Mouse (Mus musculus): ENCODE results near the gene Smurf1.

GRCm38 (mm10) chr5:144828365-144829102 lies 137.1 kb downstream of the Smurf1 start:
- no peak for TF ChIP-seq EP300 (IDR thresholded peaks at IDR 0.05; ENCODE audit: insufficient read depth, low read depth, low read length)
- no peak for TF ChIP-seq POLR2A (IDR thresholded peaks at IDR 0.05; ENCODE audit: insufficient read depth, low read length)

Data from ES-Bruce4 (cell line).